Mouse (Mus musculus): ENCODE data around the gene Slc1a5. TPM values are rescaled to one million over a fixed set of nuclear protein-coding genes. Genes with fewer than 3 reads are reported as not detected.

The Slc1a5 gene
- polyA plus RNA-seq, 1 experiment from 2014 or later: 4.6 TPM

GRCm38 (mm10) chr7:16810920-16811648 lies 29.9 kb downstream of the Slc1a5 start:
- Histone ChIP-seq H3K27me3 (ENCODE audit: control insufficient read depth, insufficient read depth, low read length) (no peaks in the 10 kb centered on the region), H3K27ac (ENCODE audit: low read depth, low read length) (peak overlapping the region; percentile 81), H3K9ac (replicated peaks; ENCODE audit: low read depth, low read length) (peak overlapping the region; percentile 58), H3K4me3 (ENCODE audit: low read depth, low read length) (peak overlapping the region; percentile 46), H3K9me3 (ENCODE audit: control insufficient read depth, low read length) (no peaks in the 10 kb centered on the region), H3K4me2 (ENCODE audit: low read depth, low read length) (peak overlapping the region; percentile 63), H3K4me1 (ENCODE audit: control insufficient read depth, insufficient read depth, low read length) (peaks cover 27% of the 10 kb centered on the region), H3K36me3 (ENCODE audit: control insufficient read depth, insufficient read depth, low read length) (no peaks in the 10 kb centered on the region)
- 4% methylated on average over 87 of the region's 90 CpGs for WGBS
- ATAC-seq (ENCODE audit: low read depth): peak; percentile 50

- 14% methylated on average over 17 of the region's 17 CpGs for WGBS
- no peaks in the 10 kb centered on the region for H3K27me3 ChIP-seq (ENCODE audit: control insufficient read depth, insufficient read depth, low read length)
- H3K4me3 ChIP-seq (ENCODE audit: low read depth, low read length): peak overlapping the region; percentile 46
- H3K4me2 ChIP-seq (ENCODE audit: low read depth, low read length): peak overlapping the region; percentile 63
- ATAC-seq (ENCODE audit: low read depth): no peak
- peak overlapping the region; percentile 58 for H3K9ac ChIP-seq (replicated peaks; ENCODE audit: low read depth, low read length)
- H3K4me1 ChIP-seq (ENCODE audit: control insufficient read depth, insufficient read depth, low read length): peaks cover 27% of the 10 kb centered on the region
- H3K9me3 ChIP-seq (ENCODE audit: control insufficient read depth, low read length): no peaks in the 10 kb centered on the region
- peak overlapping the region; percentile 81 for H3K27ac ChIP-seq (ENCODE audit: low read depth, low read length)
- no peaks in the 10 kb centered on the region for H3K36me3 ChIP-seq (ENCODE audit: control insufficient read depth, insufficient read depth, low read length)
Measured at GRCm38 (mm10) chr7:16811649-16812070, 30.5 kb downstream of the Slc1a5 start.

GRCm38 (mm10) chr7:16812505-16812904 lies 31.4 kb downstream of the Slc1a5 start:
- Histone ChIP-seq H3K27ac (ENCODE audit: low read depth, low read length) (no peak overlapping the region), H3K4me1 (ENCODE audit: control insufficient read depth, insufficient read depth, low read length) (peaks cover 30% of the 10 kb centered on the region), H3K27me3 (ENCODE audit: control insufficient read depth, insufficient read depth, low read length) (no peaks in the 10 kb centered on the region), H3K9ac (replicated peaks; ENCODE audit: low read depth, low read length) (no peak overlapping the region), H3K4me2 (ENCODE audit: low read depth, low read length) (no peak overlapping the region), H3K9me3 (ENCODE audit: control insufficient read depth, low read length) (no peaks in the 10 kb centered on the region), H3K36me3 (ENCODE audit: control insufficient read depth, insufficient read depth, low read length) (no peaks in the 10 kb centered on the region), H3K4me3 (ENCODE audit: low read depth, low read length) (no peak overlapping the region)
- 75% methylated on average over 2 of the region's 2 CpGs for WGBS
- ATAC-seq (ENCODE audit: low read depth): no peak

GRCm38 (mm10) chr7:16815351-16815941 lies 34.3 kb downstream of the Slc1a5 start, which contains the start of gene Strn4:
Gene Strn4, plus strand, starts transcription at chr7:16815889.
- WGBS: 4% methylated on average over 1 of the region's 1 CpGs
- peak within 1 kb of the TSS; percentile 100 for H3K27ac ChIP-seq (ENCODE audit: low read depth, low read length)
- no peaks in the 10 kb centered on the region for H3K9me3 ChIP-seq (ENCODE audit: control insufficient read depth, low read length)
- H3K36me3 ChIP-seq (ENCODE audit: control insufficient read depth, insufficient read depth, low read length): no peaks in the 10 kb centered on the region
- peak within 1 kb of the TSS; percentile 97 for H3K4me2 ChIP-seq (ENCODE audit: low read depth, low read length)
- ATAC-seq (ENCODE audit: low read depth): peak; percentile 80
- peaks cover 60% of the 10 kb centered on the region for H3K4me1 ChIP-seq (ENCODE audit: control insufficient read depth, insufficient read depth, low read length)
- H3K27me3 ChIP-seq (ENCODE audit: control insufficient read depth, insufficient read depth, low read length): no peaks in the 10 kb centered on the region
- peak within 1 kb of the TSS; percentile 100 for H3K9ac ChIP-seq (replicated peaks; ENCODE audit: low read depth, low read length)
- H3K4me3 ChIP-seq (ENCODE audit: low read depth, low read length): peak within 1 kb of the TSS; percentile 98

- peak; percentile 65 for ATAC-seq (ENCODE audit: low read depth)
- under 1% methylated on average over 22 of the region's 55 CpGs for WGBS
- Histone ChIP-seq H3K4me3 (ENCODE audit: low read depth, low read length) (peak overlapping the region; percentile 98), H3K36me3 (ENCODE audit: control insufficient read depth, insufficient read depth, low read length) (no peaks in the 10 kb centered on the region), H3K27ac (ENCODE audit: low read depth, low read length) (peak overlapping the region; percentile 100), H3K9me3 (ENCODE audit: control insufficient read depth, low read length) (no peaks in the 10 kb centered on the region), H3K9ac (replicated peaks; ENCODE audit: low read depth, low read length) (peak overlapping the region; percentile 100), H3K4me1 (ENCODE audit: control insufficient read depth, insufficient read depth, low read length) (peaks cover 63% of the 10 kb centered on the region), H3K27me3 (ENCODE audit: control insufficient read depth, insufficient read depth, low read length) (no peaks in the 10 kb centered on the region), H3K4me2 (ENCODE audit: low read depth, low read length) (peak overlapping the region; percentile 97)
Measured at GRCm38 (mm10) chr7:16816078-16816474, 34.9 kb downstream of the Slc1a5 start.

GRCm38 (mm10) chr7:16816475-16817122 lies 35.5 kb downstream of the Slc1a5 start, which contains the start of gene Fkrp:
Gene Fkrp, minus strand, starts transcription at chr7:16816732.
- H3K36me3 ChIP-seq (ENCODE audit: control insufficient read depth, insufficient read depth, low read length): no peaks in the 10 kb centered on the region
- H3K27ac ChIP-seq (ENCODE audit: low read depth, low read length): peak within 1 kb of the TSS; percentile 100
- ATAC-seq (ENCODE audit: low read depth): peak; percentile 44
- no peaks in the 10 kb centered on the region for H3K9me3 ChIP-seq (ENCODE audit: control insufficient read depth, low read length)
- peaks cover 62% of the 10 kb centered on the region for H3K4me1 ChIP-seq (ENCODE audit: control insufficient read depth, insufficient read depth, low read length)
- under 1% methylated on average over 37 of the region's 64 CpGs for WGBS
- peak within 1 kb of the TSS; percentile 98 for H3K4me3 ChIP-seq (ENCODE audit: low read depth, low read length)
- H3K4me2 ChIP-seq (ENCODE audit: low read depth, low read length): peak within 1 kb of the TSS; percentile 97
- peak within 1 kb of the TSS; percentile 100 for H3K9ac ChIP-seq (replicated peaks; ENCODE audit: low read depth, low read length)
- H3K27me3 ChIP-seq (ENCODE audit: control insufficient read depth, insufficient read depth, low read length): no peaks in the 10 kb centered on the region

GRCm38 (mm10) chr7:16817693-16818092 lies 36.6 kb downstream of the Slc1a5 start:
- H3K4me3 ChIP-seq (ENCODE audit: low read depth, low read length): peak overlapping the region; percentile 98
- H3K36me3 ChIP-seq (ENCODE audit: control insufficient read depth, insufficient read depth, low read length): no peaks in the 10 kb centered on the region
- peak overlapping the region; percentile 97 for H3K4me2 ChIP-seq (ENCODE audit: low read depth, low read length)
- H3K4me1 ChIP-seq (ENCODE audit: control insufficient read depth, insufficient read depth, low read length): peaks cover 62% of the 10 kb centered on the region
- ATAC-seq (ENCODE audit: low read depth): no peak
- no peaks in the 10 kb centered on the region for H3K27me3 ChIP-seq (ENCODE audit: control insufficient read depth, insufficient read depth, low read length)
- peak overlapping the region; percentile 100 for H3K9ac ChIP-seq (replicated peaks; ENCODE audit: low read depth, low read length)
- H3K27ac ChIP-seq (ENCODE audit: low read depth, low read length): peak overlapping the region; percentile 28; the same call in 1 of the 2 replicates
- 32% methylated on average over 3 of the region's 3 CpGs for WGBS
- no peaks in the 10 kb centered on the region for H3K9me3 ChIP-seq (ENCODE audit: control insufficient read depth, low read length)

- H3K9me3 ChIP-seq (ENCODE audit: control insufficient read depth, low read length): no peaks in the 10 kb centered on the region
- no peak overlapping the region for H3K27ac ChIP-seq (ENCODE audit: low read depth, low read length)
- ATAC-seq (ENCODE audit: low read depth): no peak
- 74% methylated on average over 5 of the region's 5 CpGs for WGBS
- H3K4me1 ChIP-seq (ENCODE audit: control insufficient read depth, insufficient read depth, low read length): peaks cover 56% of the 10 kb centered on the region
- peaks cover 12% of the 10 kb centered on the region for H3K36me3 ChIP-seq (ENCODE audit: control insufficient read depth, insufficient read depth, low read length)
- no peak overlapping the region for H3K4me2 ChIP-seq (ENCODE audit: low read depth, low read length)
- H3K9ac ChIP-seq (replicated peaks; ENCODE audit: low read depth, low read length): no peak overlapping the region
- no peak overlapping the region for H3K4me3 ChIP-seq (ENCODE audit: low read depth, low read length)
- no peaks in the 10 kb centered on the region for H3K27me3 ChIP-seq (ENCODE audit: control insufficient read depth, insufficient read depth, low read length)
Measured at GRCm38 (mm10) chr7:16819794-16820193, 38.7 kb downstream of the Slc1a5 start.

Measured in neural tube, embryonic 14.5 days (tissue).